Mouse (Mus musculus) MEL (cell line): ENCODE results near the gene Lpar3.

ENCODE experiments used
- ELF1 ChIP-seq: IDR thresholded peaks from 2 replicates; pipeline ENCODE4 v1.6.1; 2014; ENCODE audit warnings: low read depth, mild to moderate bottlenecking, inconsistent platforms, low read length, improper control_type of control experiment, moderate library complexity
- USF1 ChIP-seq: IDR thresholded peaks from 2 replicates; pipeline ENCODE4 v1.6.1; 2014; ENCODE audit warnings: low read depth, mild to moderate bottlenecking, inconsistent platforms, low read length, improper control_type of control experiment, moderate library complexity

DNA sequence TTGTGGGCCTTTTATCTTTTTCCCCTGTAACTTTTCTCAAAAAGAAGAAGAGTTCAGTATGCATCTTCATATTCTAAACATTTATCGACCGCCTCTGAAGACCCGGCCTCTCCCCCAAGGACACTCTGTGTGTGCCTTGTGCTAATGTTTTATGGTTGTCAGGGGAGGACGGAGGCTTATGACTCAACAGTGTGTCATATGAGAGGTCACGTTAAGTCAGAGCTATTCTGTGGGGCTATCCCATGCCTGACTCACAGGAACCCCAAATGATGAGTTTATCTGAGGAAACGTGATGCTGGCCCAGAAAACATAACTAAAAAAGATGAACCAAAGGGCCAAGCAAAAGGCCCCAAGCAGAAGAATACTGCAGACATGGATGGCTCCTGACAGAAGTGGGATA is 31.0 kb downstream of the Lpar3 start:
- TF ChIP-seq ELF1 (no peak), USF1 (no peak)
